ENCODE assay signal across 8 mouse cellular contexts in genomic region chr1:73363549-73364299, GRCm38 (mm10).
A peak's percentile ranks its signal among the peaks of the same experiment; 100 is the strongest.
DNase-seq lines count a peak whose midpoint lies in the region; ATAC-seq lines count a peak whose summit lies in the region.

No protein-coding gene starts in this region.

- H3K4me3 ChIP-seq in forebrain, embryonic 11.5 days (ENCODE audit: low read depth, low read length), result no peak overlapping the region
- H3K4me3 ChIP-seq in limb, embryonic 10.5 days, result peak overlapping the region; percentile 22
- no peak overlapping the region for H3K4me3 ChIP-seq in neural tube, embryonic 11.5 days (ENCODE audit: low read depth, low read length)

- peak overlapping the region; percentile 9; the same call in 1 of the 2 replicates for H3K9ac ChIP-seq in forebrain, embryonic 11.5 days (ENCODE audit: low read length)
- H3K9ac ChIP-seq in neural tube, embryonic 11.5 days (ENCODE audit: low read length), result peak overlapping the region; percentile 11; the same call in 1 of the 2 replicates

- H3K4me2 ChIP-seq in forebrain, embryonic 11.5 days (ENCODE audit: low read depth, low read length, severe bottlenecking), result peak overlapping the region; percentile 29; the same call in 1 of the 2 replicates
- peak overlapping the region; percentile 2 for H3K4me2 ChIP-seq in neural tube, embryonic 11.5 days (ENCODE audit: low read depth)

- peak; percentile 9 to 14 for DNase-seq in left cerebral cortex, postnatal 14 days (ENCODE audit: low spot score in 2 of 2)
- DNase-seq in left cerebral cortex, postnatal 10 days (ENCODE audit: extremely low spot score in 1 of 2, low spot score in 2 of 2), result no peak
- peak; percentile 63 for DNase-seq in forebrain, embryonic 11.5 days (ENCODE audit: low spot score)
- peak; percentile 51 for DNase-seq in heart, postnatal 4 days
- DNase-seq in limb, embryonic 10.5 days (ENCODE audit: low spot score), result peak; percentile 88
- DNase-seq in neural tube, embryonic 11.5 days (ENCODE audit: low spot score), result peak; percentile 69
- DNase-seq in layer of hippocampus, postnatal 25 days (ENCODE audit: extremely low spot score in 1 of 2, low spot score in 1 of 2), result no peak
- no peak for DNase-seq in T-cell, adult 2 months (ENCODE audit: low spot score)

- 5% methylated on average over 7 of the region's 7 CpGs for whole genome bisulfite sequencing in forebrain, embryonic 11.5 days
- 2% methylated on average over 7 of the region's 7 CpGs for WGBS in limb, embryonic 10.5 days
- 1% methylated on average over 7 of the region's 7 CpGs for WGBS in neural tube, embryonic 11.5 days

- H3K4me1 ChIP-seq in forebrain, embryonic 11.5 days (replicated peaks; ENCODE audit: control insufficient read depth, insufficient read depth, low read length), result peaks cover 17% of the 10 kb centered on the region
- peaks cover 64% of the 10 kb centered on the region for H3K4me1 ChIP-seq in limb, embryonic 10.5 days
- H3K4me1 ChIP-seq in neural tube, embryonic 11.5 days (ENCODE audit: control insufficient read depth, insufficient read depth, low read length), result peaks cover 27% of the 10 kb centered on the region

- H3K27ac ChIP-seq in forebrain, embryonic 11.5 days (ENCODE audit: low read depth, low read length), result peak overlapping the region; percentile 72
- peak overlapping the region; percentile 79 for H3K27ac ChIP-seq in limb, embryonic 10.5 days
- H3K27ac ChIP-seq in neural tube, embryonic 11.5 days (ENCODE audit: low read depth, low read length), result peak overlapping the region; percentile 51

- no peaks in the 10 kb centered on the region for H3K27me3 ChIP-seq in forebrain, embryonic 11.5 days (ENCODE audit: control insufficient read depth, insufficient read depth, low read length)
- H3K27me3 ChIP-seq in limb, embryonic 10.5 days (ENCODE audit: low read depth, poor library complexity, severe bottlenecking), result no peaks in the 10 kb centered on the region
- H3K27me3 ChIP-seq in neural tube, embryonic 11.5 days (ENCODE audit: control insufficient read depth, insufficient read depth, low read length), result no peaks in the 10 kb centered on the region

- peak; percentile 85 for ATAC-seq in forebrain, embryonic 11.5 days (replicated peaks; ENCODE audit: low FRiP score)
- peak; percentile 91 for ATAC-seq in neural tube, embryonic 11.5 days (ENCODE audit: insufficient read depth, low FRiP score, low TSS enrichment)

- no peaks in the 10 kb centered on the region for H3K36me3 ChIP-seq in forebrain, embryonic 11.5 days (ENCODE audit: control insufficient read depth, insufficient read depth, low read length)
- H3K36me3 ChIP-seq in limb, embryonic 10.5 days, result no peaks in the 10 kb centered on the region
- no peaks in the 10 kb centered on the region for H3K36me3 ChIP-seq in neural tube, embryonic 11.5 days (ENCODE audit: control insufficient read depth, insufficient read depth, low read length)

- H3K9me3 ChIP-seq in forebrain, embryonic 11.5 days (ENCODE audit: control insufficient read depth, low read length), result no peaks in the 10 kb centered on the region
- H3K9me3 ChIP-seq in limb, embryonic 10.5 days (replicated peaks), result no peaks in the 10 kb centered on the region
- no peaks in the 10 kb centered on the region for H3K9me3 ChIP-seq in neural tube, embryonic 11.5 days (ENCODE audit: control insufficient read depth, low read length)

- intact Hi-C loops in left cerebral cortex, postnatal 14 days (cut with DNase I), result no loop called here
- intact Hi-C loops in left cerebral cortex, postnatal 10 days (cut with DNase I), result no loop called here

Comparison
In these comparisons a context has a peak if more than half of its experiments do, and no peak if none do; other contexts are left out.
1. DNase-seq: peak in left cerebral cortex, postnatal 14 days (2 of 2), forebrain, embryonic 11.5 days (single experiment), heart, postnatal 4 days (single experiment), limb, embryonic 10.5 days (single experiment) and neural tube, embryonic 11.5 days (single experiment); none in left cerebral cortex, postnatal 10 days (0 of 2), layer of hippocampus, postnatal 25 days (0 of 2) and T-cell, adult 2 months (single experiment).
2. Peak in every context shown above with its lines, with median percentiles within 50 percentile points of each other: H3K27ac ChIP-seq.